Mouse (Mus musculus): Measurements from ENCODE around the gene 1700022I11Rik. TPM values are rescaled to one million over a fixed set of nuclear protein-coding genes. Genes with fewer than 3 reads are reported as not detected.

The 1700022I11Rik gene
- polyA plus RNA-seq, 1 experiment from 2014 or later: 0.43 TPM

DNA sequence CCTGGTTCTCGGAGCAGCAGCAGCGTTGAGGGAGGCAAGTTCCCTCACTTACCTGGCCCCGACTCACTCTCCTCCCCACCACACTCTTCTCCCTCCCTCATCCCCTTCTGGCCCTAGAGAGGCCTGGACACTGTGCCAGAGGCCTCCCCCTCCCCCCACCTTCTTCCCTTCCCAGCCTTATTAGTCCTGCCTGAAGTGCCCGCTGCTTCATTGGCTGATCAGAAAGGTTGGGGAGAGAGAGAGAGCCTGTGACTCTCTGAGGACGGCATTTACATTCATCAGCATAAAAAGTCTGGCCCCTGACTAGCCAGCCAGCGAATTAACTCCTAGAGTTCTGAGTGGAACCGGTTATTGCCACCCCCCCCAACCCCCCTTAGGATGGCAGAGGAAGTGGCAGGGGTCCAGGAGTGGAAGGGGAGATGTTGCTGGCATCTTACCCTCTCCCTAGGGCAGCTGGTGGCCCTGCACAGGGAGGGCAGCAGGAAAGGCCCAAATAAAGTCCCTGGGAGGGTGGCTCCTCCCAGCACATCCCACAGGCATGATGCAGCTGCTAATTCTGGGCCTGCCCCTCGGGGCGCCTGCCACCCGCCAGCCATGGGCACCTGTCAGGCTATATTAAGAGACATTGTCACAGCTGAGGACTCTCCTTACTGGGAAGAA is 15.8 kb upstream of the 1700022I11Rik start:
- Histone ChIP-seq H3K4me3 (ENCODE audit: low read depth, low read length) (no peak overlapping the region), H3K4me1 (replicated peaks; ENCODE audit: control insufficient read depth, insufficient read depth, low read length) (peaks cover 8% of the 10 kb centered on the region; the same call in 1 of the 2 replicates), H3K4me2 (replicated peaks; ENCODE audit: low read depth) (no peak overlapping the region), H3K36me3 (ENCODE audit: control insufficient read depth, insufficient read depth) (peaks cover 21% of the 10 kb centered on the region), H3K9ac (ENCODE audit: low read depth, low read length) (no peak overlapping the region), H3K27ac (ENCODE audit: low read depth, low read length) (no peak overlapping the region), H3K9me3 (ENCODE audit: control insufficient read depth) (no peaks in the 10 kb centered on the region), H3K27me3 (replicated peaks; ENCODE audit: control insufficient read depth, insufficient read depth, low read length) (no peaks in the 10 kb centered on the region)
- no peak for ATAC-seq
- no peak for TF ChIP-seq CTCF (IDR thresholded peaks at IDR 0.05; ENCODE audit: low read depth)
- 54% methylated on average over 9 of the region's 10 CpGs for WGBS

DNA sequence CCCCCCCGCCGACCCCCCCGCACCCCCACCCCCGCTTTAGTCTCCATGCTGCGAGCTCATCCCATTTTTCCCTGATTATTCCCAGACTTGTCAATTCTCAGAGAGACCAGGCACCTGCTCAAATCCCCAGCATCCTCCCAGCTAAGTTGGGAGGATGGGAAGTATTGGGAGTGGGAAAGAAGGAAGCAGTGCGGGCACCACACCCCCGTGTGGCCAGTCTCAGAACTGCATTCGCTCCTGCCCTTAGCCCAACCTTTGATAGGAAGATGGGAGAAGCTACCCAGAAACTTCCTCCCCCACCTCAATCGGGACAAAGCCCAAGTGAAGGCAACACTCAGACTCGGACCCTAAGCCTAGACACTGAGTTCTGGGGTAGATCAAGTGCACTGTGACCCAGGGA is 15.1 kb upstream of the 1700022I11Rik start:
- H3K27ac ChIP-seq (ENCODE audit: low read depth, low read length): no peak overlapping the region; the same call in 1 of the 2 replicates
- ATAC-seq: no peak
- peaks cover 21% of the 10 kb centered on the region for H3K36me3 ChIP-seq (ENCODE audit: control insufficient read depth, insufficient read depth)
- H3K9me3 ChIP-seq (ENCODE audit: control insufficient read depth): no peaks in the 10 kb centered on the region
- H3K9ac ChIP-seq (ENCODE audit: low read depth, low read length): no peak overlapping the region; the same call in 1 of the 2 replicates
- peak; percentile 94 for TF ChIP-seq CTCF (IDR thresholded peaks at IDR 0.05; ENCODE audit: low read depth)
- WGBS: 15% methylated on average over 10 of the region's 10 CpGs
- no peak overlapping the region for H3K4me3 ChIP-seq (ENCODE audit: low read depth, low read length)
- H3K27me3 ChIP-seq (replicated peaks; ENCODE audit: control insufficient read depth, insufficient read depth, low read length): no peaks in the 10 kb centered on the region
- H3K4me2 ChIP-seq (replicated peaks; ENCODE audit: low read depth): no peak overlapping the region
- peaks cover 6% of the 10 kb centered on the region; the same call in 1 of the 2 replicates for H3K4me1 ChIP-seq (replicated peaks; ENCODE audit: control insufficient read depth, insufficient read depth, low read length)

DNA sequence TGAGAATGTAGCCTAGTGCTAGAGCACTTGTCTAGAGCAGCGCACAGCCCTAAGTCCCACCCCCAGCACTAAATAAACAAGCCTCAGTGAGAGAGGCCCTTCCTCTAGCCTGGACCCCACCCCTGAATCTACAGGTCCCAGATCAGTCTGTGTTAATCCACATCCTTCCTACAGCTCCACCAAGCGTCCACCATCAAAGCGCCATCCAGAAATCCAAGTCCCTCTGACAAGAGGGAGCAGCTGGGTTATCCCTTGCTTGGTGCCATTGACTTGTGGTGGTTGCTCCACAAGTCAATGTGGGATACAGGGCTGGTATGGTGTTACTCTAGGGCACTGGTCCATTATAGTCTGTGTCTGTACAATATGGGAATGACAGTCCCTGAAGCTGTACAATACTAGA is 14.2 kb upstream of the 1700022I11Rik start:
- no peak for TF ChIP-seq CTCF (IDR thresholded peaks at IDR 0.05; ENCODE audit: low read depth)
- H3K4me1 ChIP-seq (replicated peaks; ENCODE audit: control insufficient read depth, insufficient read depth, low read length): 0 out of 2 replicates have a peak, but pooled peaks cover 5% of the 10 kb centered on the region
- no peak for ATAC-seq
- H3K36me3 ChIP-seq (ENCODE audit: control insufficient read depth, insufficient read depth): peaks cover 21% of the 10 kb centered on the region
- H3K9me3 ChIP-seq (ENCODE audit: control insufficient read depth): no peaks in the 10 kb centered on the region
- H3K27me3 ChIP-seq (replicated peaks; ENCODE audit: control insufficient read depth, insufficient read depth, low read length): no peaks in the 10 kb centered on the region
- WGBS: 89% methylated on average over 3 of the region's 3 CpGs
- H3K4me3 ChIP-seq (ENCODE audit: low read depth, low read length): no peak overlapping the region
- no peak overlapping the region for H3K27ac ChIP-seq (ENCODE audit: low read depth, low read length)
- H3K4me2 ChIP-seq (replicated peaks; ENCODE audit: low read depth): no peak overlapping the region
- no peak overlapping the region for H3K9ac ChIP-seq (ENCODE audit: low read depth, low read length)

DNA sequence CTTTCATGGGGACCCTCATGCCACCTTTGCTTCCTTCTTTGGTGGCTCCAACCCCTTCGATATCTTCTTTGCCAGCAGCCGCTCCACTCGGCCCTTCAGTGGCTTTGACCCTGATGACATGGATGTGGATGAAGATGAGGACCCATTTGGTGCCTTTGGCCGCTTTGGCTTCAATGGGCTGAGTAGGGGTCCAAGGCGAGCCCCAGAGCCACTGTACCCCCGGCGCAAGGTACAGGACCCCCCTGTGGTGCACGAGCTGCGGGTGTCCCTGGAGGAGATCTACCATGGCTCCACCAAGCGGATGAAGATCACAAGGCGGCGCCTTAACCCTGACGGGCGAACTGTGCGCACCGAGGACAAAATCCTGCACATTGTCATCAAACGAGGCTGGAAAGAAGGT is 12.8 kb upstream of the 1700022I11Rik start:
- no peaks in the 10 kb centered on the region for H3K9me3 ChIP-seq (ENCODE audit: control insufficient read depth)
- 95% methylated on average over 17 of the region's 17 CpGs for WGBS
- no peak overlapping the region for H3K9ac ChIP-seq (ENCODE audit: low read depth, low read length)
- H3K36me3 ChIP-seq (ENCODE audit: control insufficient read depth, insufficient read depth): peaks cover 21% of the 10 kb centered on the region
- no peak overlapping the region for H3K27ac ChIP-seq (ENCODE audit: low read depth, low read length)
- no peaks in the 10 kb centered on the region for H3K27me3 ChIP-seq (replicated peaks; ENCODE audit: control insufficient read depth, insufficient read depth, low read length)
- no peak for TF ChIP-seq CTCF (IDR thresholded peaks at IDR 0.05; ENCODE audit: low read depth)
- no peak overlapping the region for H3K4me2 ChIP-seq (replicated peaks; ENCODE audit: low read depth)
- no peak for ATAC-seq
- H3K4me3 ChIP-seq (ENCODE audit: low read depth, low read length): no peak overlapping the region
- H3K4me1 ChIP-seq (replicated peaks; ENCODE audit: control insufficient read depth, insufficient read depth, low read length): 0 out of 2 replicates have a peak, but pooled peaks cover under 1% of the 10 kb centered on the region

DNA sequence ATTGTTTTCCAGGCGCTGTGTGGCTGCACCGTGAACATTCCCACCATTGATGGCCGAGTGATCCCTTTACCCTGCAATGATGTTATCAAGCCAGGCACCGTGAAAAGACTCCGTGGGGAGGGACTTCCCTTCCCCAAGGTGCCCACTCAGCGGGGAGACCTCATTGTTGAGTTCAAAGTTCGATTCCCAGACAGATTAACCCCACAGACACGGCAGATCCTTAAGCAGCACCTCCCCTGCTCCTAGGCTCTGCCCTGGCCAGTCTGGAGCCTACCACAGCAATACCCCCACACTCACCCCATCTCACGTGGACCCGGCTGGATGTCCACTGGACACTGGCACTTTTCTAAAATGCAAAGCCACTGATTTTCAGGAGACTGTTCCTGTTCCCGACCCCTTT is 12.1 kb upstream of the 1700022I11Rik start:
- H3K27ac ChIP-seq (ENCODE audit: low read depth, low read length): no peak overlapping the region
- H3K4me1 ChIP-seq (replicated peaks; ENCODE audit: control insufficient read depth, insufficient read depth, low read length): no peaks in the 10 kb centered on the region
- no peaks in the 10 kb centered on the region for H3K27me3 ChIP-seq (replicated peaks; ENCODE audit: control insufficient read depth, insufficient read depth, low read length)
- no peak for ATAC-seq
- H3K9ac ChIP-seq (ENCODE audit: low read depth, low read length): no peak overlapping the region
- no peaks in the 10 kb centered on the region for H3K9me3 ChIP-seq (ENCODE audit: control insufficient read depth)
- WGBS: 63% methylated on average over 11 of the region's 11 CpGs
- no peak overlapping the region for H3K4me2 ChIP-seq (replicated peaks; ENCODE audit: low read depth)
- H3K4me3 ChIP-seq (ENCODE audit: low read depth, low read length): no peak overlapping the region
- TF ChIP-seq CTCF (IDR thresholded peaks at IDR 0.05; ENCODE audit: low read depth): no peak
- H3K36me3 ChIP-seq (ENCODE audit: control insufficient read depth, insufficient read depth): peaks cover 21% of the 10 kb centered on the region

DNA sequence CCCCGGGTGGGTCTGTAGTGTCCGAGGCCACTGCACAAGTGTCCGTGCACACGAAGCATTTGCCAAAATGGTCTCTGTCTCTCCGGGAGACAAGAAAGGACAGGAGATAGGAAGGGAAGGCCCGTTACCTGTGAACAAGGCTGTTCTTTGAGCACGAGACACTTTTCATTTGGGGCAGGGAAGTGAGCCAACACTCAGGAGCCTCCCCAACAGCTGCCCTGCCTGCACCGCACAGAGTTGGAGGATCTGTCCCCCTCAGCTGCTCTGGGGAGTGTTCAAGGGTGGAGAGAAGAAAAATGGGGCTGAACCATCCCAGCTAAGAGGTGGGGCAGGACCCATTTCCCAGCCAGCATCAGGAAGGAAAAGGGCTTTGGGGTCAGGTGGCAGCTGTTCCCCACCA is 11.4 kb upstream of the 1700022I11Rik start:
- Histone ChIP-seq H3K4me3 (ENCODE audit: low read depth, low read length) (no peak overlapping the region), H3K27me3 (replicated peaks; ENCODE audit: control insufficient read depth, insufficient read depth, low read length) (no peaks in the 10 kb centered on the region), H3K9me3 (ENCODE audit: control insufficient read depth) (no peaks in the 10 kb centered on the region), H3K27ac (ENCODE audit: low read depth, low read length) (no peak overlapping the region), H3K4me2 (replicated peaks; ENCODE audit: low read depth) (no peak overlapping the region), H3K4me1 (replicated peaks; ENCODE audit: control insufficient read depth, insufficient read depth, low read length) (no peaks in the 10 kb centered on the region), H3K36me3 (ENCODE audit: control insufficient read depth, insufficient read depth) (peaks cover 21% of the 10 kb centered on the region), H3K9ac (ENCODE audit: low read depth, low read length) (no peak overlapping the region)
- 89% methylated on average over 8 of the region's 8 CpGs for WGBS
- ATAC-seq: no peak
- TF ChIP-seq CTCF (IDR thresholded peaks at IDR 0.05; ENCODE audit: low read depth): no peak

Measured in intestine, postnatal 0 days (tissue).